Mouse (Mus musculus): ENCODE data around the gene Slc26a10. TPM values are rescaled to one million over a fixed set of nuclear protein-coding genes. Genes with fewer than 3 reads are reported as not detected.

Gene Slc26a10
- polyA plus RNA-seq, 1 experiment, result 0.85 TPM

DNA sequence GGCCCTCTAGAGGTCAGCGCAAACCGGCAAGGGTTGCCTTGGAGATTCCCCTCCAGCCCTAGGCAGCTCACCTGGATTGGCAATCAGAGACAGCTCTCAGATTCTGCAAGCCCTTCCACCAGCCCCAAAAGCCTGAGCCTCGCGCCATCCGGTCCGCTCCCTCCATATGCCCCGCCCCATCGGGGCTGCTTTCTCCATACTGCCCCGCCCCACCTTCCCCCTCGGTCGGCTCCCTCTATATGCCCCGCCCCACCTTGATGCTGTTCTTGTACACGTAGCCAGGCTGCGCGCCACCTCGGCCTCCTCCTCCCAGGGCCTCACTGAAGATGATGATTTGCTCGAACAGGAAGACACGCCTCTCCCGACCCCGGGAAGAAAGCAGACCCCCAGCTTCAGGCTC, 3.3 kb upstream of the Slc26a10 start:
- Histone ChIP-seq H3K27ac (ENCODE audit: insufficient read depth, low read depth, low read length) (no peak overlapping the region), H3K4me1 (ENCODE audit: control insufficient read depth, insufficient read depth, insufficient read length, low read length) (peaks cover 7% of the 10 kb centered on the region; the same call in 1 of the 2 replicates), H3K4me3 (ENCODE audit: low read depth, low read length) (peak overlapping the region; percentile 8; the same call in 1 of the 2 replicates), H3K27me3 (ENCODE audit: control insufficient read depth, insufficient read depth, low read length) (peaks cover 57% of the 10 kb centered on the region), H3K36me3 (ENCODE audit: control insufficient read depth, insufficient read depth, low read length) (no peaks in the 10 kb centered on the region)
- TF ChIP-seq CTCF (IDR thresholded peaks at IDR 0.05; ENCODE audit: extremely low read depth, insufficient read length, insufficient replicate concordance, low read depth, low read length) (no peak), POLR2A (IDR thresholded peaks at IDR 0.05; ENCODE audit: low read depth, low read length) (no peak)
- 12% methylated on average over 20 of the region's 20 CpGs for WGBS

DNA sequence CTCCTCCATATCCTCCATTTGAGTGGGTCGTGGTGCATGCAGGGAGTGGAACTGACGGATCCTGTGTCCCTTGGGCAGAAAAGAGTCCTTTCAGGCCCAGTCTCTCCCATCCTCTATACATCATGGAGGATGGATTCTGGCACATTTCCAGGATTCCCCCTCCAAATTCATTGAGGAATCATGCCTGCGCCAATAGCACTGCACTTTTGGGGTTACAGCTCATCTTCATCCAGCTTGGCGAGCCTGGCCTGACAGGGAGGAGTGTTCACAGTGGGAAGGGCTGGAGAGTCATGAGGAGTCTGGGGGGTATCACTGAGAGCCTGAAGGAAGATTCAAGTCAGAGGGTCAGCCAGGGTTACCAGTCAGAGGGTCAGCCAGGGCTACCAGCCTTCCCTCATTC, 2.2 kb upstream of the Slc26a10 start:
- Histone ChIP-seq H3K4me3 (ENCODE audit: low read depth, low read length) (no peak overlapping the region), H3K27ac (ENCODE audit: insufficient read depth, low read depth, low read length) (no peak overlapping the region), H3K4me1 (ENCODE audit: control insufficient read depth, insufficient read depth, insufficient read length, low read length) (peaks cover 13% of the 10 kb centered on the region), H3K27me3 (ENCODE audit: control insufficient read depth, insufficient read depth, low read length) (peaks cover 56% of the 10 kb centered on the region), H3K36me3 (ENCODE audit: control insufficient read depth, insufficient read depth, low read length) (no peaks in the 10 kb centered on the region)
- 86% methylated on average over 4 of the region's 4 CpGs for WGBS
- TF ChIP-seq POLR2A (IDR thresholded peaks at IDR 0.05; ENCODE audit: low read depth, low read length), result no peak
- TF ChIP-seq CTCF (IDR thresholded peaks at IDR 0.05; ENCODE audit: extremely low read depth, insufficient read length, insufficient replicate concordance, low read depth, low read length), result no peak

DNA sequence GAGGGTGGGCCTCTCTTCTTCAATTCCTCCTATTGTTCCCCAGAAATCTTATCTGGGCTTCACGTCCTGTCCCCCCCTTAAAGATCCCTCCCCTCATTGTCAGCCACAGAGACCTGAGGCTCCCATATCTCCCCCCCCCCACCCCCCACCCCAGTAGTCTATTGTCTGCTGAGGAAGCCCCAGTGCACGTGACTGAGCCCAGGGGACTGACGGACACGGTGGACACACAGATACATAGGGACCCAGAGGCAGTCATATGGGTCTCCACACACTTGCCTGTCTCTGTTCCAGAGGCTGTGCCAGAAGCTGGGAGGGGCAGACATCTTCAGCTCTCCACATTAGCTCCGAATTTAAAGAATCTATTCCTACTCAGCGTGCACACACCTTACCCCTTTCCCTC, 1.1 kb upstream of the Slc26a10 start:
- TF ChIP-seq CTCF (IDR thresholded peaks at IDR 0.05; ENCODE audit: extremely low read depth, insufficient read length, insufficient replicate concordance, low read depth, low read length) (no peak), POLR2A (IDR thresholded peaks at IDR 0.05; ENCODE audit: low read depth, low read length) (no peak)
- WGBS, result 65% methylated on average over 6 of the region's 6 CpGs
- H3K4me1 ChIP-seq (ENCODE audit: control insufficient read depth, insufficient read depth, insufficient read length, low read length), result peaks cover 13% of the 10 kb centered on the region
- H3K27ac ChIP-seq (ENCODE audit: insufficient read depth, low read depth, low read length), result no peak overlapping the region
- H3K36me3 ChIP-seq (ENCODE audit: control insufficient read depth, insufficient read depth, low read length), result no peaks in the 10 kb centered on the region
- H3K4me3 ChIP-seq (ENCODE audit: low read depth, low read length), result no peak overlapping the region
- peaks cover 55% of the 10 kb centered on the region for H3K27me3 ChIP-seq (ENCODE audit: control insufficient read depth, insufficient read depth, low read length)

DNA sequence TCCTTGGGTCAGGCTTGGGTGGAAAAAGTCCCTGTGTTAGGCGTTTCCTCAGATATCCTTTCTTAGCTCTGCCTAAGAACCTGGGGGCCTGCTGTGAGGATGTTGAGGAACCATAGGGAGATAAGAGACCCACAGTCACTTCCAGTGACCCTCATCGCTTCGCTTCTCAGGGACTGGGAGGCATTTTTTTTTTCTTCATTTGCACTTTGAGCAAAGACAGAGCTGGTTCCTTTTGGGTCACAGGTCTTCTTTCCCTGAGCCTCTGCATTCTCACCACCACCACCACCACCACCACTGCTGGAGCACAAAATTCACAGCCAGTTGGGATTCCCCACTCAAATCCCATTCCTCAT, 226 bp upstream of the Slc26a10 start:
- Histone ChIP-seq H3K36me3 (ENCODE audit: control insufficient read depth, insufficient read depth, low read length) (no peaks in the 10 kb centered on the region), H3K4me3 (ENCODE audit: low read depth, low read length) (no peak overlapping the region), H3K4me1 (ENCODE audit: control insufficient read depth, insufficient read depth, insufficient read length, low read length) (peaks cover 13% of the 10 kb centered on the region), H3K27ac (ENCODE audit: insufficient read depth, low read depth, low read length) (no peak overlapping the region), H3K27me3 (ENCODE audit: control insufficient read depth, insufficient read depth, low read length) (peaks cover 56% of the 10 kb centered on the region)
- WGBS, result 57% methylated on average over 3 of the region's 3 CpGs
- no peak for TF ChIP-seq CTCF (IDR thresholded peaks at IDR 0.05; ENCODE audit: extremely low read depth, insufficient read length, insufficient replicate concordance, low read depth, low read length)
- no peak for TF ChIP-seq POLR2A (IDR thresholded peaks at IDR 0.05; ENCODE audit: low read depth, low read length)

DNA sequence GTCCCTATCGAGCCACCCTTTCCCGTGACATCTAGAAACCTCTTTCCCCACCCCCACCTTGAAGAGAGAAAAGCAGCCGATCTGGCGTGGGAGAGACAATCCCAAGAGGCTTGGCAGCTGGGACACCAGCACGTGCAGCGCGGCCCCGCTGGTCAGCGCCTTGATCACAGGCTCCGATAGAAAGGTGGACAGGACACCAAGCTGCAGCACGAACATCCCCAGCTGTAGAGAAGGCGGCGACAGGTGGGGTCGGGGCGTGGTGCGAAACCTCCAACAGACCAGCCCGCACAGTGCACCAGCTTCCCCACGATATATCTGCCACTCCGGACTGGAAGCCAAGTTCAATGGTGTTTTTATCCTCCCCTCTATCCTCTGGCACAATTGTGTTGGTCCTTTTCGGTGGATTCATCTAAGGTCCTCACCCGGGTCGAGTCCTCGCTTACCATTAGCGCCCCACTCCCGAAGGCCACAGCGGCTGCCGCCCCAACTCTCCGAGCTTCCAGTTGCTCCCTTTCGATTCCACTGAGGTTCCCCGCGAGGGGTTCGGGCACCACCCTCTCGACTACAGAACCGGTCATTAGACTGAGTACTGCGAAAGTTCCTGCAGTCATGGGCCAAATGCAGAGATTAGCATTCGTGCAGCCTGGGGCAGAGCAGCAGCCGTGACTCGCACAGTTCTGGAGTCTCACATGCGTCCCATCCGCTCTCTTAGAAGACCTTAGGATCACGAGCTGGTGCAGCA, 2.0 kb downstream of the Slc26a10 start:
- Histone ChIP-seq H3K4me3 (ENCODE audit: low read depth, low read length) (peak overlapping the region; percentile 48), H3K4me1 (ENCODE audit: control insufficient read depth, insufficient read depth, insufficient read length, low read length) (peaks cover 9% of the 10 kb centered on the region), H3K27ac (ENCODE audit: insufficient read depth, low read depth, low read length) (no peak overlapping the region), H3K27me3 (ENCODE audit: control insufficient read depth, insufficient read depth, low read length) (peaks cover 53% of the 10 kb centered on the region), H3K36me3 (ENCODE audit: control insufficient read depth, insufficient read depth, low read length) (no peaks in the 10 kb centered on the region)
- TF ChIP-seq CTCF (IDR thresholded peaks at IDR 0.05; ENCODE audit: extremely low read depth, insufficient read length, insufficient replicate concordance, low read depth, low read length) (0 out of 2 replicates have a peak, but pooled peaks have one; percentile 5), POLR2A (IDR thresholded peaks at IDR 0.05; ENCODE audit: low read depth, low read length) (no peak)
- WGBS, result 4% methylated on average over 41 of the region's 41 CpGs

DNA sequence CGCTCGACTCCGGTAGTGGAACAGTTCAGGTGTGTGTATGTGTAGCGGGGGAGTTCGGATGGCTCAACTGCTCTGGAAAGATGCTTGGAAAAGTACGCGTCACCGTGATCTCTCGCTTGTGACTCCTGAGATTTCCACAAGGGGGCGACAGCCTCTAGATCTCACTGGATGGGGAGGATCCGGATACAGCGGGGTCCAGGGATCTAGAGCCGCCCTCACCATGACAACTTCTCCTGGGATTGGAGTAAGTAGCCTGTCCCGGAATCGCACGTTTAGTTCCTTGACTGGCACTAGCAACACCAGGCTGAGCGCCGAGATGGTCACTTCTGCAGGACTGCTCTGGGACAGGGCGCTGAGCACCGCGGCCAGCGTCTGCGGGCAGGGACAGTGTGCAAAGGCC, 2.7 kb downstream of the Slc26a10 start:
- Histone ChIP-seq H3K27ac (ENCODE audit: insufficient read depth, low read depth, low read length) (no peak overlapping the region), H3K4me1 (ENCODE audit: control insufficient read depth, insufficient read depth, insufficient read length, low read length) (peaks cover 9% of the 10 kb centered on the region), H3K27me3 (ENCODE audit: control insufficient read depth, insufficient read depth, low read length) (peaks cover 48% of the 10 kb centered on the region), H3K4me3 (ENCODE audit: low read depth, low read length) (peak overlapping the region; percentile 48), H3K36me3 (ENCODE audit: control insufficient read depth, insufficient read depth, low read length) (peaks cover 4% of the 10 kb centered on the region; the same call in 1 of the 2 replicates)
- TF ChIP-seq POLR2A (IDR thresholded peaks at IDR 0.05; ENCODE audit: low read depth, low read length) (no peak), CTCF (IDR thresholded peaks at IDR 0.05; ENCODE audit: extremely low read depth, insufficient read length, insufficient replicate concordance, low read depth, low read length) (peak; percentile 91; the same call in 1 of the 2 replicates)
- 2% methylated on average over 23 of the region's 23 CpGs for WGBS

DNA sequence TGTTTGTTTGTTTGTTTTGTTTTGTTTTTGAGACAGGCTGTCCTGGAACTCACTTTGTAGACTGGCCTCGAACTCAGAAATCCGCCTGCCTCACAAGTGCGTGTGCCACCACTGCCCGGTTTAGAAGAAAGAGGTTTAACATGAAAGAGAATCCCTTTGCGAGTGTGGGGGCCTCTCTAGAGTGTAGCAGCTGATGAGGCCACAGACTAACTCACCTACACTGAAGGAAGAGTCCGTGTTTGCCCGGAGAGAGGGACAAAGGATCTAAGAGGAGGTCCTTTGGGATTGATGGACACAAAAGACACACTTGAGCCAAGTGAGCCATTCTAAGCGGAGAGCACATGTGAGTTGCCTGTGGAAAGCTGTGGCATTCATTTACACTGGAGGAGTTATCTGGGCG, 3.2 kb downstream of the Slc26a10 start:
- 24% methylated on average over 9 of the region's 9 CpGs for WGBS
- no peak overlapping the region for H3K4me3 ChIP-seq (ENCODE audit: low read depth, low read length)
- peaks cover 43% of the 10 kb centered on the region for H3K27me3 ChIP-seq (ENCODE audit: control insufficient read depth, insufficient read depth, low read length)
- TF ChIP-seq POLR2A (IDR thresholded peaks at IDR 0.05; ENCODE audit: low read depth, low read length) (no peak), CTCF (IDR thresholded peaks at IDR 0.05; ENCODE audit: extremely low read depth, insufficient read length, insufficient replicate concordance, low read depth, low read length) (no peak)
- peaks cover 6% of the 10 kb centered on the region for H3K36me3 ChIP-seq (ENCODE audit: control insufficient read depth, insufficient read depth, low read length)
- peaks cover 9% of the 10 kb centered on the region for H3K4me1 ChIP-seq (ENCODE audit: control insufficient read depth, insufficient read depth, insufficient read length, low read length)
- H3K27ac ChIP-seq (ENCODE audit: insufficient read depth, low read depth, low read length), result no peak overlapping the region
